Mouse (Mus musculus) ES-E14 (cell line): ENCODE results near the gene Vmn1r11.

ENCODE experiments used
- CHD2 ChIP-seq: IDR thresholded peaks from 2 replicates; pipeline ENCODE4 v1.6.1; 2014; ENCODE audit warnings: mild to moderate bottlenecking, low read depth, low read length, inconsistent platforms
- HCFC1 ChIP-seq: IDR thresholded peaks from 2 replicates; pipeline ENCODE4 v1.6.1; 2012; ENCODE audit warnings: low read length, inconsistent platforms, borderline replicate concordance; ENCODE audit not compliant: insufficient read depth
- MAFK ChIP-seq: IDR thresholded peaks from 2 replicates; pipeline ENCODE4 v1.6.1; 2014; ENCODE audit warnings: mild to moderate bottlenecking, low read depth, low read length, inconsistent platforms; ENCODE audit not compliant: insufficient read depth
- ZC3H11A ChIP-seq: IDR thresholded peaks from 2 replicates; pipeline ENCODE4 v1.6.1; 2012; ENCODE audit warnings: low read depth, mild to moderate bottlenecking, inconsistent platforms, low read length, borderline replicate concordance

- TF ChIP-seq MAFK (no peak), HCFC1 (no peak), ZC3H11A (no peak), CHD2 (no peak)
Observed at GRCm38 (mm10) chr6:57106358-57106757, 26.9 kb upstream of the Vmn1r11 start.
